Mouse (Mus musculus) spleen, postnatal 36 days (tissue): ENCODE measurements at regions not wholly inside any gene's neighbourhood (a gene's known extent, or its start where the extent isn't known, plus 50 kb on each side); places are given as distances from the start of the nearest gene placed in this dataset.

Experiments
- DNase-seq, 2 experiments: peaks; one replicate each; pipeline ENCODE4 v3.0.0; 2022; ENCODE audit warnings: low spot score in 2 of 2, mixed read lengths in 1 of 2

GRCm38 (mm10) chr13:100893871-100894270 is 60.6 kb upstream of the Slc30a5 start:
- no peak for DNase-seq

GRCm38 (mm10) chr13:100893096-100893495 is 59.9 kb upstream of the Slc30a5 start:
- DNase-seq = no peak

GRCm38 (mm10) chr13:100892647-100893071 is 59.4 kb upstream of the Slc30a5 start:
- DNase-seq = no peak

- peak; percentile 21 to 36 for DNase-seq
These were observed 59.0 kb upstream of the Slc30a5 start for GRCm38 (mm10) chr13:100892204-100892603.

- DNase-seq = no peak
These were observed 57.2 kb upstream of the Slc30a5 start for GRCm38 (mm10) chr13:100890457-100890856.

- DNase-seq = no peak
These were observed 55.3 kb upstream of the Slc30a5 start for GRCm38 (mm10) chr13:100888481-100888880.

GRCm38 (mm10) chr13:100883711-100884110 is 50.5 kb upstream of the Slc30a5 start:
- DNase-seq = no peak
